In the genomic region with DNA sequence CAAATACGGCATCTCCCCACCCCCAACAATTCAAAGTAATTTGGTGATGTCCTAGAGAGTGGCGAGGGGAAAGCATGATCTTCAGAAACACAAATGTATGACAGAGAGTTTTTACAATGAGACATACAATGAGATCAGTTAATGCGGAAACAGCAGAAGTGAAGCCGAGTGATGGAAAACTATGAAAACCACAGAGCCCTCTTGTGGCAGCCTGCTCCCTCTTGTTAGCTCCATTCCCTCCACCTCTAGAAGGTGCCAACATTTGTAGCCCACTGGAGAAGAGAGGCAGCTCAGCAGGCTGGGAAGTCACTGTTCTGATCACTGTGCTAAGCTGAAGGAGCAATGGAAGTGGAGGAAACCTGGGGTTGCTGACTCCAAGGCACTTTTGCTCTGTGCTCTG, we compare ENCODE assay signal across 22 mouse cellular contexts. TPM values are rescaled to one million over a fixed set of nuclear protein-coding genes. Genes with fewer than 3 reads are reported as not detected.
A peak's percentile ranks its signal among the peaks of the same experiment; 100 is the strongest.
DNase-seq lines count a peak whose midpoint lies in the region; ATAC-seq and TF ChIP-seq lines count a peak whose summit lies in the region.
"Had no signal": no experiment of that assay in that cellular context is flagged by ENCODE, and none has a peak within 500 bp of the region (broad histone marks: within the 10 kb centered on the region; RNA-seq: fewer than 3 reads in every experiment).

No protein-coding gene starts in this region.

- DNase-seq in embryo, embryonic 11 days = peak; percentile 2
- DNase-seq in embryo, embryonic 10 days (ENCODE audit: low spot score) = no peak
- DNase-seq in layer of hippocampus, adult 2 months (ENCODE audit: low spot score in 2 of 2) = peak in 1 of 2 experiments; percentile 18
- DNase-seq in layer of hippocampus, adult 9-11 months = no peak
- DNase-seq in right cerebral cortex, postnatal 10 days (ENCODE audit: low spot score in 2 of 2) = peak; percentile 23 to 37
- no peak for DNase-seq in right cerebral cortex, postnatal 25 days
- no peak for DNase-seq in stomach, postnatal 0 days (ENCODE audit: low spot score)
- no peak for DNase-seq in thymus, adult 2 months
- DNase-seq: cerebellum, adult 8-10 months; kidney, adult 9 months; thymus, postnatal 14 days had no signal

- H3K27ac ChIP-seq in layer of hippocampus, adult 2 months = no peak overlapping the region
- H3K27ac ChIP-seq in stomach, postnatal 0 days (replicated peaks) = no peak overlapping the region
- no peak overlapping the region for H3K27ac ChIP-seq in thymus, adult 2 months (ENCODE audit: control insufficient read depth, insufficient read depth, low read length)
- H3K27ac ChIP-seq: heart, embryonic 15.5 days; hindbrain, embryonic 13.5 days; limb, embryonic 13.5 days; macrophage; neural tube, embryonic 15.5 days had no signal

- no peaks in the 10 kb centered on the region for H3K9me3 ChIP-seq in stomach, postnatal 0 days (ENCODE audit: control insufficient read depth, low read length)
- H3K9me3 ChIP-seq: heart, embryonic 15.5 days; hindbrain, embryonic 13.5 days; limb, embryonic 13.5 days; neural tube, embryonic 15.5 days had no signal

- H3K27me3 ChIP-seq in stomach, postnatal 0 days (ENCODE audit: control insufficient read depth, insufficient read depth, low read length) = no peaks in the 10 kb centered on the region
- no peaks in the 10 kb centered on the region for H3K27me3 ChIP-seq in thymus, adult 2 months (ENCODE audit: control insufficient read depth, insufficient read depth, low read length)
- H3K27me3 ChIP-seq: heart, embryonic 15.5 days; hindbrain, embryonic 13.5 days; limb, embryonic 13.5 days; neural tube, embryonic 15.5 days had no signal

- ATAC-seq in stomach, postnatal 0 days (ENCODE audit: low FRiP score, low TSS enrichment) = no peak
- ATAC-seq: activated CD4-positive, CD25-positive, alpha-beta regulatory T cell, adult 4 months had no signal

- no peak overlapping the region for H3K9ac ChIP-seq in stomach, postnatal 0 days (ENCODE audit: low read length)
- H3K9ac ChIP-seq: heart, embryonic 15.5 days; hindbrain, embryonic 13.5 days; limb, embryonic 13.5 days; neural tube, embryonic 15.5 days had no signal

- H3K4me1 ChIP-seq in stomach, postnatal 0 days (replicated peaks; ENCODE audit: control insufficient read depth, insufficient read depth) = no peaks in the 10 kb centered on the region
- no peaks in the 10 kb centered on the region for H3K4me1 ChIP-seq in thymus, adult 2 months (replicated peaks; ENCODE audit: control insufficient read depth, insufficient read depth, low read length)
- H3K4me1 ChIP-seq: heart, embryonic 15.5 days; hindbrain, embryonic 13.5 days; limb, embryonic 13.5 days; neural tube, embryonic 15.5 days had no signal

- 60% methylated on average over 4 of the region's 4 CpGs for WGBS in stomach, postnatal 0 days
- WGBS in thymus, adult 2 months = 81% methylated on average over 4 of the region's 4 CpGs

- no peak for TF ChIP-seq POLR2A in thymus, adult 2 months (IDR thresholded peaks at IDR 0.05; ENCODE audit: control insufficient read depth, extremely low read depth, insufficient read depth, low read length, poor library complexity)

- H3K4me3 ChIP-seq in layer of hippocampus, adult 2 months = no peak overlapping the region
- H3K4me3 ChIP-seq in stomach, postnatal 0 days (ENCODE audit: low read depth, low read length) = no peak overlapping the region
- no peak overlapping the region for H3K4me3 ChIP-seq in thymus, adult 2 months (ENCODE audit: control insufficient read depth, insufficient read depth, low read length)
- H3K4me3 ChIP-seq: heart, embryonic 15.5 days; hindbrain, embryonic 13.5 days; limb, embryonic 13.5 days; neural tube, embryonic 15.5 days had no signal

- TF ChIP-seq EP300 in stomach, postnatal 0 days (optimal IDR thresholded peaks at IDR 0.05) = no peak

- H3K36me3 ChIP-seq in stomach, postnatal 0 days (ENCODE audit: control insufficient read depth, insufficient read depth, low read length) = no peaks in the 10 kb centered on the region
- H3K36me3 ChIP-seq in thymus, adult 2 months (ENCODE audit: control insufficient read depth, insufficient read depth, low read length) = no peaks in the 10 kb centered on the region
- H3K36me3 ChIP-seq: heart, embryonic 15.5 days; hindbrain, embryonic 13.5 days; limb, embryonic 13.5 days; neural tube, embryonic 15.5 days had no signal

- H3K4me2 ChIP-seq in stomach, postnatal 0 days (replicated peaks; ENCODE audit: low read depth) = no peak overlapping the region
- H3K4me2 ChIP-seq: heart, embryonic 15.5 days; hindbrain, embryonic 13.5 days; limb, embryonic 13.5 days; neural tube, embryonic 15.5 days had no signal

- peak; percentile 78 for TF ChIP-seq CTCF in layer of hippocampus, adult 2 months (conservative IDR thresholded peaks at IDR 0.05)
- peak; percentile 6; the same call in 1 of the 2 replicates for TF ChIP-seq CTCF in stomach, postnatal 0 days (IDR thresholded peaks at IDR 0.05; ENCODE audit: low read depth)
- no peak for TF ChIP-seq CTCF in thymus, adult 2 months (IDR thresholded peaks at IDR 0.05; ENCODE audit: borderline replicate concordance, control insufficient read depth, extremely low read depth, insufficient read depth, low read length, poor library complexity)

RNA-seq across cellular contexts. Expression of a gene that starts 15.2 kb away (rescaled TPM):
- not detected for total RNA-seq in layer of hippocampus, adult 2 months (2021)
- polyA plus RNA-seq in stomach, postnatal 0 days (2015; fragmentation: Nextera tagmentation; extraction: Ambion mirVana) = 0.05 and 0.07 TPM in 2 replicates
- polyA plus RNA-seq in thymus, adult 2 months (2012; rRNA removed) = 7.5 and 11.6 TPM in 2 replicates
- total RNA-seq: adrenal gland, postnatal 36 days had no signal
- polyA plus RNA-seq: activated CD4-positive, CD25-positive, alpha-beta regulatory T cell, adult 4 months; C2C12; gonadal fat pad, adult 2 months; heart, embryonic 15.5 days; hindbrain, embryonic 13.5 days; limb, embryonic 13.5 days; liver, embryonic 16.5 days; macrophage; neural tube, embryonic 15.5 days had no signal

RNA-seq across cellular contexts. Expression of a gene that starts 35.2 kb away (rescaled TPM):
- not detected for total RNA-seq in layer of hippocampus, adult 2 months (2021)
- polyA plus RNA-seq in stomach, postnatal 0 days (2015; fragmentation: Nextera tagmentation; extraction: Ambion mirVana) = not detected in 2 replicates
- polyA plus RNA-seq in thymus, adult 2 months (2012; rRNA removed) = 0.83 and 2.2 TPM in 2 replicates
- total RNA-seq: adrenal gland, postnatal 36 days; layer of hippocampus, adult 8-10 months had no signal
- polyA plus RNA-seq: activated CD4-positive, CD25-positive, alpha-beta regulatory T cell, adult 4 months; C2C12; heart, embryonic 15.5 days; hindbrain, embryonic 13.5 days; limb, embryonic 13.5 days; liver, embryonic 16.5 days; macrophage; neural tube, embryonic 15.5 days had no signal

Comparison
In these comparisons a context has a peak if more than half of its experiments do, and no peak if none do; other contexts are left out.
1. DNase-seq: peak in embryo, embryonic 11 days (single experiment) and right cerebral cortex, postnatal 10 days (2 of 2); none in embryo, embryonic 10 days (single experiment), layer of hippocampus, adult 9-11 months (single experiment), right cerebral cortex, postnatal 25 days (single experiment), stomach, postnatal 0 days (single experiment) and thymus, adult 2 months (single experiment).